Mouse (Mus musculus): Measurements from ENCODE around the gene Nme3.
"Not testable (repeated sequence)": the region's sequence is repeated elsewhere in the genome, so short reads cannot be mapped to it uniquely, and the experiment has no call there.

Gene Nme3

GRCm38 (mm10) chr17:24900014-24900413 is 3.7 kb downstream of the Nme3 start:
- no peak for DNase-seq (ENCODE audit: low read depth)

DNA sequence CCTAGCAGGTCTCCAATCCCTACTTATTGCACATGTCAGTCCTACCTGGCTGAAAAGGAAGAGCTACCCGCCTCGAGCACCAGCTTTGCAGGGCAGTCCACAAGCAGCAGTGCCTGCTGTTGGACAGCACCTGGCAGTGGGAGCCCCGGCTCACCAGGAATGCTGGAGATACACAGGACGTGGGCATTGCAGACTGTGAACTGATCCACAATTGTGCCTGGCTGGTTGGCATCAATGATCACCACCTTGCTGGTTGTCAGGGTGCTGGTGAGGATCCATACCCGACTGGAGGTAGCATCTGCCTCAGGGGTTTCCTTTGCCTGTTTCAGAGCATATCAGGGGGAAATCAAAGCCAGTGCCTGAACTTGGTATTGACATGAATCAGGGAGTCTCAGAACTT is 5.8 kb downstream of the Nme3 start:
- no peak for DNase-seq (ENCODE audit: low read depth)

- DNase-seq (ENCODE audit: low read depth) = peak; percentile 68
Measured at GRCm38 (mm10) chr17:24902671-24903474, 6.6 kb downstream of the Nme3 start.

- no peak for DNase-seq (ENCODE audit: low read depth)
Measured at GRCm38 (mm10) chr17:24903767-24904166, 7.5 kb downstream of the Nme3 start.

DNA sequence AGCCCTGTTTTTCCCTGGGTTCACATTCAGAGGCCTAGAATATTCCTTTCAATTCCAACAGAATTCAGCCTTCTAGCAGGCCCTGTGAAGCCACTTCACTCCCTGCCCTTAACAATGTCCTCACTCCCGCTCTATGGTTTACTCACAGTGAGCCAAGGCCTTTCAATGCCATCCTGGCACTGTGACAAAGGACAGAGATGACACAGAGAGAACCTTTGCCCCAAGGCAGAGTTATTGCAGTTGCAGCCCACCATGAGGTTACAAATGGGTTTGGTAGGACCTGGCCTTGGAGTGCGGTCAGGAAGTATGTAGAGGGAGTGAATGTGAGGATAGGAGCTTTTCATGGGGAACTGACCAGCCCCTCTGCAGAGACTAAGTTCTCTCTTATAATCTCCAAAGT is 11.3 kb downstream of the Nme3 start:
- DNase-seq (ENCODE audit: low read depth) = no peak

GRCm38 (mm10) chr17:24913984-24914383 is 17.7 kb downstream of the Nme3 start:
- no peak for DNase-seq (ENCODE audit: low read depth)

DNA sequence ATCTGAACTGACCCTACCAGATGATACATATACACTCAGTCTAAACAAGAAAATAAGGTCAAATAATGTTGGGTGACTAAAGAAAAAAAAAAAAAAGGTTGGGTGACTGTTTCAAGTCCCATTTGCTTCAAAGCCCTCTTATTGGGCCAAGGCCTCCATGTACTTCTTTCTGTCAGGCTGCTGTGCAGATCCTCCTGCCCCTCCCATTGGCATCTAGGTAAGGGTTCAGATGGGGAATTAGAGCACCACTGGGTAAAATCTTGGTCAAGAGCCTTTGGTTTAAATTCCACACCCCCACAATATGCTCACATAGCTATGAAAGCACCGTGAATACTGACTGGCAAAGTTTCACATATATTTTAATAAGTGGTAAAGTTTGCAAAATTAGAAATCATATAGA is 26.9 kb downstream of the Nme3 start:
- DNase-seq (ENCODE audit: low read depth) = no peak

- DNase-seq (ENCODE audit: low read depth) = peak; percentile 80
Measured at GRCm38 (mm10) chr17:24929506-24929905, 33.2 kb downstream of the Nme3 start.

GRCm38 (mm10) chr17:24932431-24932830 is 36.1 kb downstream of the Nme3 start:
- no peak for DNase-seq (ENCODE audit: low read depth)

- DNase-seq (ENCODE audit: low read depth) = no peak
Measured at GRCm38 (mm10) chr17:24933163-24933562, 36.9 kb downstream of the Nme3 start.

GRCm38 (mm10) chr17:24934926-24935325 is 38.6 kb downstream of the Nme3 start:
- peak; percentile 70 for DNase-seq (ENCODE audit: low read depth)

DNA sequence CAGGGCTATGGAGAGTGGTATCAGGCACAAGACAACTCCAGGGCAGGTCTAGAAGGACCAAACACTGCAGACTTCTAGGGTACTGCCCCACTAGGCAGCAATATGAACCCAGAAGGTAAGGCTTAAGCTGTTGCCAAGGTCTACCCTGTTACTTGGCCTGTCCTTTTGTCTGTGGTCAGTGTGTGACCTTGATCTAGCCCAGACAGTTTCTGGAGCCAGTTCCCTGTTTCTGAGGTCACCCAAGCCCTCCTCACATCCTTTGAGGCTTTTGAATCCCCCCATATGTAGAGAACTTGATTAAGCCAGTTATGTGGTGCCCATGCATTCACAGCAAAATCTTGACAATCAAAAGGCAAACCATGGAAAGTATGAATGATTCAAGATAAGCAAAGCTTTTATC is 39.4 kb downstream of the Nme3 start:
- DNase-seq (ENCODE audit: low read depth) = no peak

DNA sequence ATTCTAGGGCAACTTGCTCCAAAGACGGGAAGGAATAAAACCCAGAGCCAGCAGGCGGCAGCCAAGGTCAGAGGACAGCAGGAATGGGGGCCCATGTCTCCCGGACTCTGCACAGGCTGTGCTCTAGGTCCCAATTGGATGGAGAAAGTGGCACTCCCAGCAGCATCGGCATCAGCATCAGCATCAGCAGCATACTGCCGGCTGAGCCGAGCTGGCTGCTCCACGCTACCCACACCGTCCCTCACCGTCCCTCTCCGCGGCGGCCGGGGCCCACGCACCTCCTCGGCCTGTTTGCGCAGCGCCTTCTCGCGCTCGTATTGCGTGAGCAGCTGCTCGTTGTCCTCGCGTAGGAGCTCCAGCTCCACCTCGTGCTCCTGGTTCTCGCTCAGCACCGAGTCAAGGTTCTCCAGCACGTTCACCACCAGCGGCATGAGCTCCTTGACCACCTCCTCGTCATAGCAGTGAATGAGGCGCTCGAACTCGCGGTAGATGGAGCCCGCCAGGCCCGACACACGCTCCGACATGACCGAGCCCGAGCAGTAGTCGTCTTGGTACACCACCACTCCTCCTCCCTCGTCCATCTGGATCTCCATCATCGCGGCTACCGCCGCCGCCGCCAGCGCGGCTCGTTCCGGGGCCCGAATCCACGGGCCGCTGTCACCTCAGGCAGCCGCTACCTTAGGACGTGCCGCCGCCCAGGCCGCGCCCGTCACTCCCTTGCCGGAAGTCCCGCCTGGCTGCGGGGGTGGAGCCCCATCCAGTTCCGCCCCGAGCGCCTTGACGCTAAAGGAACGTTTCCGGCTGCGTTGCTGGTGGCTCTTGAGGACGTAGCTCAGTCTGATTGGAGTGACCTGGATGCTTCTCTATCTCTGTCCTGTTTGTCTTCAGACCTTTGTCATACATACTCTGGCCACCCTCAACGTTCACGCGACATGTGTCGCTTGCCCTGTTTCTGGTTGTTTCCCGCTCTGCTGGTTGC is 40.2 kb downstream of the Nme3 start, which contains the start of gene Mapk8ip3:
Gene Mapk8ip3 (minus strand): TSS at position 719 of the 979 bp plus-strand sequence.
- DNase-seq (ENCODE audit: low read depth) = peak; percentile 95

DNA sequence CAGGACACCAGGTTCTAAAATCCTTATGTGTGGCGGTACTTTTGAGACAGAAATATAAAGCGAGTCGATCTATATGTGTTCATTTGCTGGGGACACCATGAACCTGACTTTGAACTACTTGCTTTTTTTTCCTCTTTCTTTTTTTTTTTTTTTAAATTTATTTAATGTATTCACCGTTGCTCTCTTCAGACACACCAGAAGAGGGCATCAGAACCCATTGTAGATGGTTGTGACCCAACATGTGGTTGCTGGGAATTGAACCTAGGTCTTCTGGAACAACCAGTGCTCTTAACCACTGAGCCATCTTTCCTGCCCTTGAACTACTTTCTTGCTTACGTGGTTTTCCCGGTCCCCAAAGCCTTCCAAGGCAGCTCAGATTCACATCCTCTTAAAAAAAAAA is 41.0 kb downstream of the Nme3 start:
- DNase-seq (ENCODE audit: low read depth) = no peak

- DNase-seq (ENCODE audit: low read depth) = peak; percentile 59
Measured at GRCm38 (mm10) chr17:24942453-24942852, 46.2 kb downstream of the Nme3 start.

DNA sequence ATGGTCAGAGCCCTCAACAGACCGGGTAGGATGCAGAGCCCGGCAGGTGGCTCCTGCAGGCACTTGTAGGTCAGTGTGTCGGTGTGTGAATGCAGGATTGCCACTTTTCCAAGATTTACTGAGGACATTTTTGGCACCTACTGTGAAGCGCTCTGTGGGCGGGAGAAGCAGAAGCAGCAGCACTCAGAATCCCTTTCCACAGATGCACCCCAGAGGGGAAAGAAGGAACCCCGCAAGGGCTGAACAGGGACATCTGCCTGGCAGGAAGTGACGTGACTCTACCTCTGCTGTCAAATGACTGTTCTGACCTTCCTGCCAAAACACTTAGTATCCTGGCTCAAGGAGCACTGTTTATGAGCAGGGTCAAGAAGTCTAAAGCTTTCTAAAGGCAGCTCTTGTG is 46.7 kb downstream of the Nme3 start:
- no peak for DNase-seq (ENCODE audit: low read depth)

GRCm38 (mm10) chr17:24943589-24943988 is 47.3 kb downstream of the Nme3 start:
- DNase-seq (ENCODE audit: low read depth) = not testable (repeated sequence)

Measured in NIH3T3 (cell line).